Mouse (Mus musculus) heart, embryonic 11.5 days (tissue): ENCODE results near the gene C7. TPM values are rescaled to one million over a fixed set of nuclear protein-coding genes. Genes with fewer than 3 reads are reported as not detected.
"Not testable (repeated sequence)": the region's sequence is repeated elsewhere in the genome, so short reads cannot be mapped to it uniquely, and the experiment has no call there.

ENCODE experiments used
- ATAC-seq: fragments of 200-750 bp; cut with Nextera tagmentation; replicated peaks from 2 replicates; pipeline ENCODE4 v1.8.0; 2017; ENCODE audit warnings: moderate library complexity; ENCODE audit not compliant: insufficient number of reproducible peaks, low FRiP score, low TSS enrichment
- H3K27ac ChIP-seq: fragments of 300-500 bp; sonication (generic); 2 replicates; pipeline ENCODE4 v1.5.1; 2014; ENCODE audit warnings: mild to moderate bottlenecking, low read depth, low read length
- H3K27me3 ChIP-seq: fragments of 300-500 bp; sonication (generic); 2 replicates; pipeline ENCODE4 v1.6.1; 2014; ENCODE audit warnings: mild to moderate bottlenecking, low read length, mixed read lengths; ENCODE audit not compliant: control insufficient read depth, insufficient read depth
- H3K36me3 ChIP-seq: fragments of 300-500 bp; sonication (generic); 2 replicates; pipeline ENCODE4 v1.6.1; 2014; ENCODE audit warnings: mild to moderate bottlenecking, low read length, moderate library complexity, mixed read lengths; ENCODE audit not compliant: control insufficient read depth, insufficient read depth
- H3K4me1 ChIP-seq: fragments of 300-500 bp; sonication (generic); 2 replicates; pipeline ENCODE4 v1.6.1; 2014; ENCODE audit warnings: low read length; ENCODE audit not compliant: control insufficient read depth, insufficient read depth
- H3K4me2 ChIP-seq: fragments of 300-500 bp; sonication (generic); 2 replicates; pipeline ENCODE4 v1.6.1; 2014; ENCODE audit warnings: mild to moderate bottlenecking, moderate library complexity
- H3K4me3 ChIP-seq: fragments of 300-500 bp; sonication (generic); 2 replicates; pipeline ENCODE4 v1.5.1; 2014; ENCODE audit warnings: low read depth, low read length
- H3K9ac ChIP-seq: fragments of 300-500 bp; sonication (generic); 2 replicates; pipeline ENCODE4 v1.6.1; 2014; ENCODE audit warnings: mild to moderate bottlenecking, low read depth, low read length, moderate library complexity
- H3K9me3 ChIP-seq: fragments of 300-500 bp; sonication (generic); replicated peaks from 2 replicates; pipeline ENCODE4 v1.6.1; 2016; ENCODE audit warnings: low read length; ENCODE audit not compliant: control insufficient read depth
- WGBS: fragments of 180-500 bp; shearing (Covaris S2); extraction: QIAGEN DNeasy Blood & Tissue Kit; methylation state at CpG from one replicate; pipeline ENCODE4 v1.1.7; 2014; ENCODE audit not compliant: insufficient replicate concordance; 5-methylcytosine and 5-hydroxymethylcytosine counted together
- polyA plus RNA-seq: library from polyadenylated mRNA; unstranded; fragments of >200 nt; fragmentation: Nextera tagmentation; extraction: Ambion mirVana; gene quantifications from 2 replicates; pipeline ENCODE4 v1.2.1, GENCODE M21; 2014

C7 gene
- polyA plus RNA-seq, 1 experiment from 2014 or later: 0.14 TPM

- H3K4me3 ChIP-seq, ATAC-seq, H3K27me3 ChIP-seq, H3K9me3 ChIP-seq, H3K4me2 ChIP-seq, H3K36me3 ChIP-seq, H3K9ac ChIP-seq, H3K4me1 ChIP-seq, H3K27ac ChIP-seq: not testable (repeated sequence)
- 88% methylated on average over 14 of the region's 14 CpGs for WGBS
Observed at GRCm38 (mm10) chr15:5023479-5024265, 39.9 kb downstream of the C7 start.

- no peak for ATAC-seq
- no peak overlapping the region for H3K9ac ChIP-seq
- H3K4me1 ChIP-seq: no peaks in the 10 kb centered on the region
- no peak overlapping the region for H3K4me2 ChIP-seq
- H3K36me3 ChIP-seq: no peaks in the 10 kb centered on the region
- H3K27ac ChIP-seq: no peak overlapping the region
- 63% methylated on average over 11 of the region's 11 CpGs for WGBS
- no peaks in the 10 kb centered on the region; the same call in 1 of the 2 replicates for H3K9me3 ChIP-seq
- no peak overlapping the region for H3K4me3 ChIP-seq
- H3K27me3 ChIP-seq: no peaks in the 10 kb centered on the region
Observed at GRCm38 (mm10) chr15:5009644-5010107, 53.9 kb downstream of the C7 start.

- no peaks in the 10 kb centered on the region for H3K36me3 ChIP-seq
- H3K4me1 ChIP-seq: no peaks in the 10 kb centered on the region
- no peak overlapping the region for H3K4me2 ChIP-seq
- no peak overlapping the region for H3K27ac ChIP-seq
- no peaks in the 10 kb centered on the region for H3K9me3 ChIP-seq
- no peak for ATAC-seq
- no peak overlapping the region for H3K4me3 ChIP-seq
- no peak overlapping the region for H3K9ac ChIP-seq
- WGBS: 71% methylated on average over 6 of the region's 6 CpGs
- H3K27me3 ChIP-seq: no peaks in the 10 kb centered on the region
Observed at GRCm38 (mm10) chr15:5003503-5004196, 59.9 kb downstream of the C7 start.

GRCm38 (mm10) chr15:5002903-5003302 is 60.6 kb downstream of the C7 start:
- H3K4me3 ChIP-seq: no peak overlapping the region
- H3K9me3 ChIP-seq: no peaks in the 10 kb centered on the region
- H3K4me2 ChIP-seq: no peak overlapping the region
- WGBS: 17% methylated on average over 2 of the region's 2 CpGs
- no peaks in the 10 kb centered on the region for H3K4me1 ChIP-seq
- H3K27me3 ChIP-seq: no peaks in the 10 kb centered on the region
- no peaks in the 10 kb centered on the region for H3K36me3 ChIP-seq
- H3K9ac ChIP-seq: no peak overlapping the region
- H3K27ac ChIP-seq: no peak overlapping the region
- ATAC-seq: no peak

- Histone ChIP-seq H3K27ac (no peak overlapping the region), H3K27me3 (no peaks in the 10 kb centered on the region), H3K4me1 (no peaks in the 10 kb centered on the region), H3K9ac (no peak overlapping the region), H3K4me3 (no peak overlapping the region), H3K4me2 (no peak overlapping the region), H3K9me3 (no peaks in the 10 kb centered on the region), H3K36me3 (no peaks in the 10 kb centered on the region)
- 90% methylated on average over 1 of the region's 1 CpGs for WGBS
- no peak for ATAC-seq
Observed at GRCm38 (mm10) chr15:4973355-4973754, 90.2 kb downstream of the C7 start.

Other genes with a start within 250 kb of the C7 start
- gene Mroh2b, start 165.0 kb downstream of the C7 start, polyA plus RNA-seq: not detected in 2 replicates
- 2.5 TPM in 2 replicates for gene Card6, start 44.8 kb upstream of the C7 start, polyA plus RNA-seq
- gene Rpl37, start 52.9 kb upstream of the C7 start, polyA plus RNA-seq: 433 and 532 TPM in 2 replicates
- gene Prkaa1, start 80.1 kb upstream of the C7 start, polyA plus RNA-seq: 25.5 and 28.0 TPM in 2 replicates
- 35.0 and 37.5 TPM in 2 replicates for gene Ttc33, start 121.8 kb upstream of the C7 start, polyA plus RNA-seq
- gene Ptger4, start 180.4 kb upstream of the C7 start, polyA plus RNA-seq: 1.6 and 1.8 TPM in 2 replicates